Mouse (Mus musculus): Measurements from ENCODE around the gene Aif1l.

DNA sequence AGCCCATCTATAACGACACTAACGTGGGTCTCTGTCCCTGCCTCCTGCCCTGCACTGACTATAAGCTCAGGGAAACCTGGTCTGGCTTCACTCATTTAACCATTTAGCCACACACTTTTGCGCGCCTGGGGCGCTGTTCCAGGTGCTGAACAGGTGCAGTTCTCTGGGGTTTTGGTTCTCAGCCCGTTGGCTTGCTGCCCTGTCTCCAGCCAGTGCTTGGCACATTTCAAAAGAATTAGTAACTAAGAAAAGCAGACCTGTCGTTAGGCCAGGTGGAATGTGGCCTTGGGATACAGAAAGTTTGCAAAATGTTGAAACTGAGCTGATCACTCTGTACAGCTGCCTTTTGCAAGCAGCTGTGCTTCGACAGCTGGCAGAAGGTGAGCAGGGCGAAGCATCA lies 25.1 kb upstream of the Aif1l start:
- TF ChIP-seq CTCF (IDR thresholded peaks at IDR 0.05) (no peak), EP300 (IDR thresholded peaks at IDR 0.05) (no peak)

All from lung, postnatal 0 days (tissue).